In genomic region chr8:6471089-6471488, GRCm38 (mm10) we compare ENCODE assay signal across 22 mouse cellular contexts.
DNase-seq lines count a peak whose midpoint lies in the region; ATAC-seq and TF ChIP-seq lines count a peak whose summit lies in the region.
"Had no signal": no experiment of that assay in that cellular context is flagged by ENCODE, and none has a peak within 500 bp of the region (broad histone marks: within the 10 kb centered on the region; RNA-seq: fewer than 3 reads in every experiment).

No protein-coding gene starts in this region.

- TF ChIP-seq CTCF in layer of hippocampus, adult 2 months (conservative IDR thresholded peaks at IDR 0.05), result no peak

- no peak overlapping the region for H3K4me3 ChIP-seq in layer of hippocampus, adult 2 months
- H3K4me3 ChIP-seq: embryonic facial prominence, embryonic 10.5 days; embryonic facial prominence, embryonic 12.5 days; forebrain, embryonic 13.5 days; forebrain, embryonic 15.5 days had no signal

- DNase-seq in lung, postnatal 25 days (ENCODE audit: low spot score), result peak; percentile 9
- DNase-seq in lung, postnatal 10 days, result no peak
- DNase-seq in A20 (ENCODE audit: low read depth, low spot score), result peak; percentile 16
- DNase-seq in layer of hippocampus, adult 2 months (ENCODE audit: low spot score in 2 of 2), result no peak
- no peak for DNase-seq in adrenal gland, adult 2 months
- DNase-seq: adrenal gland, postnatal 10 days; adrenal gland, postnatal 25 days; B cell, adult 2 months; cerebellum, adult 11 months; cerebellum, adult 18-20 months; cerebellum, adult 8-10 months; cerebellum, adult 9-11 months; cerebellum, postnatal 14 days; forebrain, postnatal 0 days had no signal

- peak; percentile 60 for ATAC-seq in megakaryocyte progenitor cell, adult 5-6 weeks (replicated peaks; ENCODE audit: poor library complexity)
- ATAC-seq: activated CD4-positive, CD25-positive, alpha-beta regulatory T cell, adult 4 months; CD4-positive, CD25-positive, alpha-beta regulatory T cell, adult 4 months; forebrain, embryonic 13.5 days; forebrain, embryonic 15.5 days; forebrain, postnatal 0 days; Patski had no signal

- H3K27ac ChIP-seq in layer of hippocampus, adult 2 months, result no peak overlapping the region
- H3K27ac ChIP-seq: embryonic facial prominence, embryonic 10.5 days; embryonic facial prominence, embryonic 12.5 days; forebrain, embryonic 13.5 days; forebrain, embryonic 15.5 days had no signal

Comparison
In these comparisons a context has a peak if more than half of its experiments do, and no peak if none do; other contexts are left out.
1. DNase-seq: peak in lung, postnatal 25 days (single experiment) and A20 (single experiment); none in lung, postnatal 10 days (single experiment), layer of hippocampus, adult 2 months (0 of 2) and adrenal gland, adult 2 months (single experiment).